Mouse (Mus musculus) left cerebral cortex, adult 11 months (tissue): Measurements from ENCODE around the gene Emilin3.
A peak's percentile ranks its signal among the peaks of the same experiment; 100 is the strongest.

Experiments used
- DNase-seq: peaks from one replicate; pipeline ENCODE4 v3.0.0; 2022; ENCODE audit warnings: low spot score

Gene Emilin3

DNA sequence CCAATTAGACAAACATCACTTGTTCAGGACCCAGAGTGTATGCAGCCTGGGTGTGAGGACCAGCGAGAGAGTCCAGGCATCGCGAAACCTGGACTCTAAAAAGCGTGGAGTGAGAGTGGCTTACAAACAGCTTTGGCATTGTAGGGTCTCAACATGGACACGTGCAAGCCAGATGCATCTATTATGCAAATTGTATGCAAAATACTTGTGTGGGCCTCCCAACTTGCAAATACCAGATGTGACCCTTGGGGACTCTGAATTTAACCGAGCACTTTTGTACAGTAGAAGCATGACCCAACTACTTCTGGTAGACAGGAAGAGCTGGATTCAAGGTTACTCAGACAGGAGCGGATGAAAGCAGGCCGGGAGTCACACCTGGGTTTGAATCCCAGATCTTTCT lies 4.6 kb upstream of the Emilin3 start:
- DNase-seq: no peak

DNA sequence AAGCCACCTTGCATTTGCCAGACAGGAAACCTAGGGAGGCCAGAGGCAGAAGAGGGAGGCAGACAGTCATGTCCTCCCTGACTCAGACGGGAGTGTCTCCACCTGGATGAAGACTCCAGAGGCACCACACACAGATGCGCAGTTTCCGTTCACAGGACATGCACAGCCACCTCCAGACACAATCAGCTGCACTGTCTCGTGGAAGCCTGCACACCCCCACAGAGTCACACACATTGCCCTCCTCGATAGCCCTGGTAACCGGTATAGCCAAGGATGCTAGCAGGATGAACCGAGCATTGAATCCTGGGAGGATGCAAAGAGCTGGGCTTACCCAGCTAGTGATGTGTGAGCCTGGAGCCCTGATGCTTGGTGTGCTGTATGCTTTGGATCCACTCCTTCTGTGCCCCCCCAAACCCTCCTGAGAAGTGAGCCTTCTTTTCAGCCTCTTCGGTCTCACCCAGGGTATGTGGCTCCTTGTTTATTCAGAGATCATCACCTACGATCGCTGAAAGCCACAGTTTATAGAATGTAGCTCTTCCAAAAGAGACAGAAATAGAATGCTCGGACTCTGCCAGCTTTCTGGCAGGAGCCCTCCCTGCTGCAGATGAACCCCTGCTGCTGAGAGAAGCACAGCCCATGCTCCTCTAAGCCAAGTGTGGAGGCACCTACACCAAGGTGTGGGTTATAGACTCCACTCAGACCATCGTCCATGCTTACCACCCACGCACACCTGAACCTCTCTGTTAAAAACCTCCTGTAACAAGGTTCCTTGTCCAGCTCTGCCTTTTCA lies 3.9 kb upstream of the Emilin3 start:
- DNase-seq: no peak

DNA sequence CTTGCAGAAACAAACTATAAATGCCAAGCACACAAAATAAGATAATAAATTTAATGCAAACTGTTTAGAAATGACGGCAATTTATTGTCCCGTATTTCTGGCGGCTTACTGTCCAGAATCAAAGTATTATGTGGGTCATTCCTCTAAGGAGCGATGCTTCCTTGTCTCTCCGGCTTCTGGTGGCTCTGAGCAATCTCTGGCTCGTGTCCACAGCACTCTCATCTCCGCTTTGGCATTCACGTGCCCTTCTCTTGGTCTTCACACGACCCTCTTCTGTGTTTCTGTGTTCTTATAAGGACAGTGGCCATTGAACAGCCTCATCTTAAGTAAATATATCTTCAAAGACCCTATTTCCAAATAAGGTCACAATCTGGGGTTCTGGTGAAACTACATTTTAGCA lies 2.5 kb upstream of the Emilin3 start:
- no peak for DNase-seq

DNA sequence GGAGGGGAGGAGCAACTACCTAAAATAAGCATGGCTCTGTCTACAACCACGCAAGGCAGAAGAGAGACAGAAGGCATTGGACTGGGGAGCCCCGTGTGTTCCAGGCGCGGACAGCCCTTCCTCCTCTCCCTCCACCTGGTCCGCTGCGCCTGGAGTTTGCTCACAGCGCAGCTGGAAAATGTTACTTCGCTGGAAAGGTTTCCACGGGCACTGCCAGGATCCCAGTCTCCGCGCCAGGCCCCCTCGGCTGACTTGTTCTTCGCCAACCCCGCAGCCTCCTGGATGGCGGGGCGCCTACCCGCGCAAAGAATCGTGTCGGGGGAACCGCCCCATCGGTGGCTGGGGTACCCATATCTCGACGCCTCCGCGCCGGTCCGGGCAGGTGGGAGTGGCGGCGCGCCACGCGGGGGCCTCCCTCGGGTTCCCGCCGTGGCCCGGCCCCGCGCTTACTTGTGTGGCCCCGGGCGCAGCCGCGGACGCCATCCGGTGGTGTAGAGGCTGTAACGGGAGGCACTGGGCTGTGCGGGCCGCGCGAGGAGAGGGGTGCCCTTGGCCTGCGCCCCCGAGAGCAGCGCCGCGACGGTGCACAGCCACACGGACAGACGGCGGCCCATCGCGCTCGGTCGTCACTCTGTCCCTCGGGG lies 448 bp downstream of the Emilin3 start:
- DNase-seq: no peak

DNA sequence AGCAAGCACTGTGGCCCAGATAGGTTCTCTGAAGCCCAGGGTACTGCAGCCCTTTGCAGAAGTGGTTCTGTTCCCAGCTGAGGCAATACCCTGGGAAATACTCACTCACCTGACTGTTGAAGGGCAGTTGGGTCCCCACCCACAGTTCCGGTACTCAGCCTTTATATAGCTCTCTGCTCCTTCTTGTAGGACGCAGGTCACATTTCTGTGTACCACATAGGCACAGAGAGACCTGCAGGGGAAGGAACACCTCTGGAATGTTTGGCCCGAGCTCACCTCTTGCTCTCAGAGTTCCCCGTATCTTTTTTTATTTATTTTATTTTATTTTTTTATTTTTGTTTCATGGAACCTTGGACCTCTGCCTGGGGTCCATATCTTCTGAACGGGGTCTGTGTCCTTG lies 1.5 kb downstream of the Emilin3 start:
- DNase-seq: no peak

DNA sequence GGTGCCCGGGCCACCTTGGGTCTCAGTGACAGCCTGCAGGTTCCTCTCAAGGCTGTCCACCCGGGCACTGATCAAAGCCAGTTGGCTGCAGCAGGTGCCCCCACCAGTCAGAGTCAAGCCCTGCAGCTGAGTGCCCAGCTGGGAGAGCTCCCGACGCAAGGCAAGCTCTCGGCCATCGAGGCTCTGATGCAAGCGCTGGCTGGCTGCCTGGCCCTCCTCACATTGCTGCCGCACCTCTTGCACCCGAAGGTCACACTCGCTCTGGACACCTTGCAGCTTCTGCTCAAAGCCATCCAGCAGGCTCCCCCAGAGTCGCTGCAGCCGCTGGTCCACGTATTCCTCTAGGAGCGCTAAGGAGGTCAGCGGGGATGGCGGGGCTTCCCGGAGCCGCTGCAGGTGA lies 3.5 kb downstream of the Emilin3 start:
- no peak for DNase-seq

DNA sequence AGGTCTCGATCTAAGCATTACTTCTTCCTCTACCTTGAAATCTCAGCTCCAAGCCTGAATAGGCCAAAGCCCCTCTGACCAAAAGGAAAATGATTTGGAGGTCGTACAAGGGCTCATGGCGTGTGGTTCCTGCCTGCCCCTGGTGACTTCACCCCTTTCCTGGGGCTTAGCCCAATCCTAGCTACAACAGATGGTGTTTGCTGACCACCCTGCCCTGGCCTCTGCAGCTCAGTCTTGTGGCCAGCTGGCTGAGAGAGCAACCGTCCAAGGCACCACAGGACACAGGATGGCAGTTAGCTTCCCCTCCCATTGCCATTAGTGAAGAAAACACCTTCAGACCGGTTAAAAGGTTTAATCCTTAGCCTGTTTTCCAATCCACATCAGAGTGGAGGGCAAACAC lies 6.0 kb downstream of the Emilin3 start:
- no peak for DNase-seq

DNA sequence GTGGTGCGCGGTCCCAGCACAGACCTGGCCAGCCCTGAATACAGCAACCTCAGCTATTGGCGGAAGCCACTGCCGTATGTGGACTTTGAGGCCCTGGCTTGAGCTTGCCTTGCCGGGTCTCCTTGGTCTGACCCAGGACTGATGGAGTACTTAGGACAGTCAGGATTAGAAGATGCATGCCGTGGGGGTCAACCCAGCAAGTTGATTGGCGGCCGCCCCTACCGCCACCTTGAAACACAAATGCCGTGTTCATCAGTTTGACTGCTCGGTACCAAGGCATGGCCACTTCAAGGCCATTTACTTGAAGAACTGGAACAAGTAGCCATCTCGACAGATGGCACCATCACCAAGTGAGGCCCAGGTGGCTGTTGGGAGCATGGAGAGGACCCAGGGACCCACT lies 6.8 kb downstream of the Emilin3 start:
- no peak for DNase-seq

DNA sequence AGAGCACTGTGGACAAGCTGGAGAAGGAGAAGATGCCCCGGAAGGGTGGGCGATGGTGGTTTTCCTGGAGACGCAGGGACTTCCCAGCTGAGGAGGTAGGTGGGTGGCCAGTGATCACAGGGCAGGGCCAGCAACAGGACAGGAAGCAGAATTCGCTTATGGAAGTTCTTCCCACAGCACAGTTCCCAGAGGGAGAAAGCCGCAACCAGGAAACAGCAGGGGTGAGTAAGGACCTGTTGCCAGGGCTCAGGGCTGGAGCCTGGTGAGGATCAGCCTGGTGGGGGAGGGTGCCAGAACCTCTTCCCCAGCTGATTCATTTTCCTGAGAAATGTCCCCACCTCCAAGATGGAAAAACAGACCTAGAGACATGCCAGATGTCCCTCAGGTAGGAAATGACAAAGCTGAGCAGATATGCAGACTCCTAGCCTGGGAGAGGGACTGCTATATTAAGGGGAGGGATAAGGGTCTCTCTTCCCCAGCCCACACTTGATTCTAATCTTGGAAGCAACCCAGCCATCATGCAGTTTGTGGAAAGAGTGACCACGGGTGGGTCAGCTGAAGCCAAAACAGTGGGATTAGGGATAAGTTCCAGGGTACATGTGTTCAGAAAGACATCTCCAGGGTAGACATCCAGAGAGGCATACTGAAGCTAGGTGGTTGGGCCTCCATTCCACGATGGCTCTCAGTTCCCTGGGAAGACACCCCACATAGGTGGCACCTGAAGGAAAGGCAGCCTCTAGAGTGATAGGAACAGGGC lies 10.3 kb downstream of the Emilin3 start:
- DNase-seq: no peak

DNA sequence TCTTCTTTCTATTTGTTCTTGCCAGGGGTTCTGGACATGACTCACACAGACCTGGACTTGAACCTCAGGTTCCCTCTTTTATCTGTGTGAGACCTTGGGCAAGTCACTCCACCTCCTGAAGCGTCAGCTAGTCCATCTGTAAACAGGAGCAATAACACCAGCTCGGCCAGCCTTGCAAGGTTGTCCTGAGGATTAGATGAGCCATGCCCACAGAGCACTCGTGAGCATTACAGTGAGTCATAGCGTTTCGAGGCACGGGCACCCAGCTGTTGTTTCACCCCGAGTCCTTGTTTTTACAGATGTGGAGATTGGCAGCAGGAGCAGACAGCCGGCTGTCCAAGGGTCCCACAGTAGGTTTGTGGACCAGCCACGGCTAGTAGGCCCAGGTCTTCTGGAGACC lies 20.4 kb downstream of the Emilin3 start:
- DNase-seq: no peak

DNA sequence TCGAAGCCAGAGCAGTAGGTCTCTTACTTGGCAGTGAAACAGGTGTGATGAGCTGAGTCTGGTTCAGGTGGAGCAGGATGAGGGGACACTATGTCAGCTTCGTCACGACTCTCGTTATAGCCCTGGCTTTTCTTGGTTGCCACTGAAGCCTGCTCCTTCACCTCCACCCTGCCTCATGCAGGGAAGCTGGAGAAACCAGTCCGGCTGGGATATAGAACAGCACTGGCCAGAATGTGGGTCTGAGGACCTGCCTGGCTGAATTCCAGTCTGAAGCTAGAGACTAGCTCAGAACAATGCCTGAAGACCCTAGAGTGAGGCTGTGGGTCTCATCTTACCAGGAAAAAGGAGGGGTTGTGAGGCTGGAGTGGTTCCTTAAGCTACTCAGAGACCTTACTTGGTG lies 21.1 kb downstream of the Emilin3 start:
- DNase-seq: no peak

DNA sequence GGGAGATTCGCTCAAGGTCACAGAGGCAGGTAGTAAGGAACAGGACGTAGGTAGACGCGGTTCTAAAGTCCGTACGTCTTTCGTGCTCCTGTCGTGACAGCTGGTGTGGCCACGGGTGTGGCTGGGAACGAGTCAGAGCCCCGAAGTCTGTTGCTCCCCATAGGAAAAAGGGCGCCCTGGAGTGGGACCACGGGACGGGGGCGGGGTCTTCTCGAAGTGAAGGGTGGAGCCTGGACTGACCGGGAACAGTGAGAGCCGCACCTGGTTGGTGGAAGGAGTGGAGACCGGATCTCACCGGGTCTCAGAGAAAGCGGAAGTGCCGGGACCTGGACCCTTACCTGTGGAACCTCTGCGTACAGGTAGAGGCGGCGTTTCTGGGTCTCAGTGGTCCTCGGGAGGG lies 24.3 kb downstream of the Emilin3 start:
- DNase-seq: no peak

DNA sequence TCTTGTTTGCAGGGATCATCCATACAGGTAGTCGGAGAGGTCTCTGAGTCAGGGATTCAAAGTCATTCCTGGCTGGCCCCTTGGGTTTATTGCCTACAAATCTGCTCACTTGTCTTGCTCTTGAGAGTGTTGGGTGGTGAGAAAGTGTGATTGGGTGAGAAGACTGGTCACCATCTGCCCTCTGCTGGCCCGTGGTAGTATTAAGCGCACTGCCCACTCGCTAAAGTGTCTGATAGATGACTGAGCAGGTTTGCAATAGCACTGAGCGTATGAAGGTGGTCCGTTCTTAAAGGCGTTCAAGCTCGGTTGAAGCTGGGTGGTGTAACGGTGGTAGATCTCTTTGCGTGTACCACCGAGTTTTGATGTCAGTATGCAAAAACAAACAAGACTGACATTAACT lies 24.8 kb downstream of the Emilin3 start:
- DNase-seq: peak; percentile 70

DNA sequence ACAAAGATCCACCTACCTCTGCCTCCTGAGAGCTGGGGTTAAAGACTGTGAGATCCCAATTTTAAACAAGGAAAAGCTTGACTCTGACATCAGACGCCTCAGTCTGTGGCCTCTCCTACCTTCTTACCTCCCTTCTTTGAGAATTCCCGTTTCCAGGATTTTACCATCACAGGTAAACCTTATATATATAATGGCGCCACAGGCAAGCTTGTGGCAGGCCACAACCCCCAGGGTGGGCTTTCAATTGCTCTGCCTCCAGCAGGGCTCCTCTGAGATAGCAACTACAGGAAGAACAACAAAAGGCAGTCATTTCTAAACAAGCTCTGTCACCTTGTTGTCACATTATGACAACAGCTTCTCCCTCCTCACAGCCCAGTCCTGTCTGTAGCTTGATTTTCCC lies 25.9 kb downstream of the Emilin3 start:
- DNase-seq: no peak

DNA sequence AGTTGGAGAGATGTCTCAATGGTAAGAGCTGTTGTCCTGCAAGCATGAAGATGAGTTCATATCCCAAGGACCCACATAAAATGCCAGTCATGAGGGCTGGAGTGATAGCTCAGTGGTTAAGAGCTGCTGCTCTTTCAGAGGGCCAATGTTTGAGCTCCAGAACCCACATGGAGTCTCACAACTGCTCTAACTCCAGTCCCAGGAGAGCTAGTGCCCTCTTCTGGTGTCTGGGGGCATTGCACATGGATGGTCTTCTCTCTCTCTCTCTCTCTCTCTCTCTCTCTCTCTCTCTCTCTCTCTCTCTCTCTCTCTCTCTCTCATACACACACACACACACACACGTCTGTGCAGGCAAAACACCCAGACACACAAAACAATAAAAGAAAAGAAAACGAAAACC lies 27.3 kb downstream of the Emilin3 start:
- no peak for DNase-seq

DNA sequence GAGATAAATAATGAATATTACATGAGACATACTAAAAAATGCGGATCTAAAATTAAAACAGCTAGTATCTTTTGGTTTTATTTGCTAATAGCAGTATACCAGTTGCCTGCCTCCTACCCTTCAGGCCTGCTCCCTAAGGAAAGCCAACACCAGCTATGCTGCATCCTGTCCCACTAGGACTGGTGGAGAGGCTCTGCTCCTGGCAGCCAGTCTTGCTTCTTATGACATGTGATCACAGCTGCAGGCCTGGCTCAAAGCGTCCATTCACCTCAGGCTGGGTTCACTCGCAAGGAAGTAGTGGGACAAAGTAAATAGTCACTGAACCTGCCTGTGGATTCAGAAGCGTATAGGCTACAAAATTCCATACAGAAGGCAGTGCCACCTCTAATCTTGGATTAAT lies 28.2 kb downstream of the Emilin3 start:
- no peak for DNase-seq

DNA sequence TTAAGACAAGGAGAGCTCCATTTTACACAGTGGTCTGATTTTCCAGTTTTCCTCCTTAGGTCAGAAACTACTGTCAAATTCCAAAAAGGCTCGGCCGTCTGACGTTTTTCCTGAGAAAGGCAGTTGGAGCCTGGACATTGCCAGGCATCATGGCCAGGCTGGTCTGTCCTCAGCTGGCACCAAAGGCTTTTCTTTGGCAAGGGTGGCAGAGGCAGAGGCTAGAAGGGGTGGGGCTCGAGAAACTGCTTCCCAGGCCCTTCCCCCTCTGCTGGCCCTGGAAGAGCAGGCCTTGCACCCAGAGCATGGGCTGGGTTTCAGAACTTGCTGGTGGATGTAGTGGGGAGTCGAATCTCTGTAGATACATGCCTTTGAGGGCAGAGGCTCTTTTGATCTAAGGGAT lies 29.7 kb downstream of the Emilin3 start:
- DNase-seq: no peak

DNA sequence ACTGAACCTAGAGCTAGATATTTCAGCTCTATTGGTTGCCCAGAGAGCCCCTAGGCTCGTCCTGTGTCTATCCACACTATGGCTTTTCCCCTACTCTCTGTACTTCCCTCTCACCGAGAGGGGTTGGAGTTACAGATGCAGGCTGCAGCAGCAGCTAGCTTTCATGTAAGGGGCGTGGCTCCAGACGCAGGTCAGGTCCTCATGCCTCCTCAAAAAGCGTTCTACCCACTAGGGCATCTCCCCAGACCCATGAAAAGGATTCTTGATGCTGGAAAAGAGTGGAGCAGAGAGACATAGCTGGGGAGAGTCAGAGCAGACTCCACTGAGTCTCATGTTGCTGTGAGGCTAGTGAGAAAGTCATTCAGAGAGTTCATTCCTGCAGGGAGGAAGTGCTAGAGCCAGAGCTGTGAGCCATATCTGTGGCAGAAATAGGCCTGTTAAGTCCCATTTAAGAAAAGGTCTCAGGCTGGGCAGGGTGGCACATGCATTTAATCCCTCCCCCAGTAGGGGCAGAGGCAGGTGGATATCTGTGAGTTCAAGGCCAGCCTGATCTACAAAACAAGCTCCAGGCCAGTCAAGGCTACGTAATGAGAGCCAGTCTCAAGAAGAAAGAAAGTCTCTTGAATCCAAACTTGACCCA lies 30.5 kb downstream of the Emilin3 start:
- DNase-seq: no peak

DNA sequence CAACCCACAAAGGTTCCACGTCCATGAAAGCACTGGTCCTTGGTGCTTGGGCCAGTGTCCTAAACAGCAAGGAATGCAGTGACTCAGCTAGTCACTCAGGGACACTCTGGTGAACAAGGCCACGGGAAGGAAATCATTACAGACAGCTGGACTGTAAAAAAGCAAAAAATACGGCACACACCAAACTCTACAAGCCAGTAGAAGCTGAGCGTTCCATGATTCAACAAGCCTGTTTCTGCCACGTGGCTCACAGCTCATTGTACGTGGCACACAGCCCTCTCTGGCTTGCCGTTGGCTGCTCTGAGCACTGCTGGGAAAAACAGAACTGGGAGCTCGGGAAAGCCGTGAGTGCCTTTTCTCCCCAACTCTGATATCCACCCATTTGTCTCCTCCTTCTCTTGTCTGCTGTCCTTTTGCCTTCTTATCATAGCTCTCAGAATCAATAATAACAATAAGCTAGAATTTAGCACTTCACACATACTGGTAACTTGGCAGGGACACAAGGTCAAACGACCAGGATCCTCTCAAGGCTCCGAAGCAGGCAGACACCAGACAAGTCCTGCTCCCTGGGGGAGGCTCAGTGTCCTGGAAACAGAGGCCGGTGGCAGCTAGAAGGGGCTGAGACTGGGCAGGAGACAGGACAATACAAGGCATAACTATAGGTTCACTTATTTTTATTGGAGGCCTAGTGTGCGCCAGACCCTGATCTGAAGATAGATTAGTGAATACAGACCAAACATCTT lies 31.5 kb downstream of the Emilin3 start, which contains the start of gene Lpin3:
TSS of gene Lpin3 (plus strand) at position 218 of the 743 bp plus-strand sequence.
- no peak for DNase-seq

DNA sequence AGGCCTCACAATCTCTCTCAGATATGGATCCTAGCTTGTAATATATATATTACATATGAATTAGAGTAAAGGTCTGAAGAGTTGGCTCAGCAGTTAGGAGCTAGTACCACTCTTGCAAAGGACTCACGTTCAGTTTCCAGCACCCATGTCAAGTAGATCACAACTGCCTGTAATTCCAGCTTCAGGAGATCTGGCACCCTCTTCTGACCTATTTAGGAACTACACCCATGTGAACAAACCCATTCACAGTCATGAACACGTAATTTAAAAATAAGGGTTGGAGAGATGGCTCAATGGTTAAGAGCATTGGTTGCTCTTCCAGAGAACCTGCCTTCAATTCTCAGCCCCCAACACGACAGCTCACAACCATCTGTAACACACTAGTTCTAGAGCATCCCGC lies 36.0 kb downstream of the Emilin3 start:
- DNase-seq: no peak

DNA sequence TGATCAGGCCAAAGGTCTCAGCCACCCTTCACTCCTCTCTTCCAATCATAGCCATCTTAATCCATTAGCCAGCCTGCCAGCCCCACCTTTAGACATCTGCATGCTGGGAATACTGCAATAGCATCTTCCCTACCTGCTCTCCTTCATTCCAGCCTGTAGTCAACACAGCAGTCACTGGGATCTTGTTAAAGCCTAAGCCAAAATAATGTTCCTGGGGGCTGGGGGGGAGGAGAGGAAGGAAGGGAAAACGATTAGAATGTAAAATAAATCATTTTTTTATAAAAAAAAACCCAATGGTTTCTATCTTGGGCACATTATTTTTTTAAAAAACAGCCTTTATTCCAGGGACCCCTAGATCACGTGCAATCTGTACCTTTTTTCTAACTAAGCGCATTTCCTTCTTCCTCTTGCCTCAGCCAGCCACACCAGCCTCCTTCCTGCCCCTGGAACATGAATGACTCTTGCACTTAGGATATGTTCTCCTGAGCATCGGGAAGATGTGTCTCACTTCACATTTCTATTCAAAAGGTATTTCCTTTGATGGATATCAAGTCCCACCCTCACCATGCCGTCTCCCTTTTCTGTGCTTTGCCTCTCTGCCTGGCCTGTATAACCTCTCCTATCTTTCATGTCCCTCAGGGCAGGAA lies 37.8 kb downstream of the Emilin3 start:
- DNase-seq: no peak
